Mouse (Mus musculus): ENCODE results near the gene Htr1d.
A peak's percentile ranks its signal among the peaks of the same experiment; 100 is the strongest.

GRCm38 (mm10) chr4:136466226-136466625 lies 42.9 kb downstream of the Htr1d start:
- TF ChIP-seq CTCF (IDR thresholded peaks at IDR 0.05; ENCODE audit: control insufficient read depth, insufficient read depth, insufficient read length) (no peak), MYOD1 (IDR thresholded peaks at IDR 0.05; ENCODE audit: control insufficient read depth, insufficient read length, low read depth) (peak; percentile 54), MAX (IDR thresholded peaks at IDR 0.05) (no peak)
